Mouse (Mus musculus) MEL (cell line): ENCODE measurements around the gene Me3.

Experiments used
- BHLHE40 ChIP-seq: IDR thresholded peaks from 2 replicates; pipeline ENCODE4 v1.6.1; 2012; ENCODE audit warnings: low read depth, mild to moderate bottlenecking, inconsistent platforms, low read length, improper control_type of control experiment, borderline replicate concordance
- CHD2 ChIP-seq: IDR thresholded peaks from 2 replicates; pipeline ENCODE4 v1.6.1; 2011; ENCODE audit warnings: low read length, improper control_type of control experiment
- CTCF ChIP-seq, 3 experiments: IDR thresholded peaks in 2 of 3; conservative IDR thresholded peaks in 1 of 3; 2 replicates each; pipeline ENCODE4 v1.5.1; 2011 to 2012; ENCODE audit warnings: low read length in 3 of 3, low read depth in 2 of 3, mild to moderate bottlenecking in 2 of 3, improper control_type of control experiment in 1 of 3, inconsistent platforms in 1 of 3, mixed read lengths in 1 of 3, moderate library complexity in 1 of 3; ENCODE audit not compliant: control insufficient read depth in 1 of 3, insufficient read depth in 1 of 3, poor library complexity in 1 of 3, severe bottlenecking in 1 of 3
- E2F4 ChIP-seq: IDR thresholded peaks from 2 replicates; pipeline ENCODE4 v1.6.1; 2011; ENCODE audit warnings: low read depth, low read length, improper control_type of control experiment, borderline replicate concordance
- EP300 ChIP-seq, 2 experiments: IDR thresholded peaks; 2 replicates each; pipeline ENCODE4 v1.6.1; 2011; ENCODE audit warnings: improper control_type of control experiment in 2 of 2, low read length in 2 of 2, low read depth in 1 of 2, mild to moderate bottlenecking in 1 of 2
- POLR2A ChIP-seq, 2 experiments: IDR thresholded peaks; 2 replicates each; pipeline ENCODE4 v1.6.1; 2011 to 2012; ENCODE audit warnings: low read length in 2 of 2, mild to moderate bottlenecking in 2 of 2, control low read depth in 1 of 2, improper control_type of control experiment in 1 of 2, low read depth in 1 of 2, moderate library complexity in 1 of 2; ENCODE audit not compliant: control insufficient read depth in 1 of 2, insufficient read depth in 1 of 2, poor library complexity in 1 of 2
- POLR2AphosphoS5 ChIP-seq: IDR thresholded peaks from 2 replicates; pipeline ENCODE4 v1.6.1; 2012; ENCODE audit warnings: low read depth, borderline replicate concordance, mild to moderate bottlenecking, inconsistent platforms, low read length, moderate library complexity, mixed read lengths
- RAD21 ChIP-seq: IDR thresholded peaks from 2 replicates; pipeline ENCODE4 v1.6.1; 2011; ENCODE audit warnings: mild to moderate bottlenecking, low read depth, low read length, improper control_type of control experiment

DNA sequence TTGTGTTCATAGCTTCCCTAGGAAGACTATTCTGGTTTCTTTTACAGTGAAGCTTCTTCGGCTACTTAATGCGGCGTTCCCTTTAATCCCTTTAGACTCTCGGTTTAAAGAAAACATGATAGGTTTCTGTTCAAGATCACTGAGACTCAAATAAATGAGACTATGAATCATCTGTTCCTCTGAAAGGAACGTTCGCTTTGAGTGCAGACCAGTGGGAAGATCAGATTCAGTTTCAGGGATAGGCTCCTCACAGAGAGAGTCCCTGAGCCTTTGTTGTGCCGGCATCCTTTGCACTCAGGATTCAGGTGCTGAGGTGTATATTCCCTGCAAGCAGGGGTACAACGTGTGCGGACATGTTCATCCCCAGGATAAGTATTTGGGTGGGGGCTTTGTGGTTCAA is 25.0 kb downstream of the Me3 start:
- TF ChIP-seq CTCF (IDR thresholded peaks at IDR 0.05 in 2 of 3, conservative IDR thresholded peaks at IDR 0.05 in 1 of 3; ENCODE audit: control insufficient read depth in 1 of 3, insufficient read depth in 1 of 3, low read depth in 2 of 3, low read length in 3 of 3, poor library complexity in 1 of 3, severe bottlenecking in 1 of 3) (no peak), BHLHE40 (no peak), EP300 (IDR thresholded peaks at IDR 0.05; ENCODE audit: low read depth in 1 of 2, low read length in 2 of 2) (no peak), POLR2A (IDR thresholded peaks at IDR 0.05; ENCODE audit: control insufficient read depth in 1 of 2, insufficient read depth in 1 of 2, low read depth in 1 of 2, low read length in 2 of 2, poor library complexity in 1 of 2) (no peak), RAD21 (no peak), CHD2 (no peak), POLR2AphosphoS5 (no peak), E2F4 (no peak)
